Mouse (Mus musculus) stomach, embryonic 16.5 days (tissue): ENCODE measurements at regions not wholly inside any gene's neighbourhood (a gene's known extent, or its start where the extent isn't known, plus 50 kb on each side); places are given as distances from the start of the nearest gene placed in this dataset.

Experiments used
- ATAC-seq: fragments of 200-750 bp; cut with Nextera tagmentation; 2 replicates; pipeline ENCODE4 v1.8.0; 2017; ENCODE audit warnings: moderate number of reproducible peaks, moderate TSS enrichment; ENCODE audit not compliant: insufficient read depth, low FRiP score
- H3K27ac ChIP-seq: fragments of 300-500 bp; sonication (generic); 2 replicates; pipeline ENCODE4 v1.5.1; 2014; ENCODE audit warnings: low read length
- H3K27me3 ChIP-seq: fragments of 300-500 bp; sonication (generic); 2 replicates; pipeline ENCODE4 v1.6.1; 2014; ENCODE audit warnings: low read length, control low read depth, mixed read lengths; ENCODE audit not compliant: control insufficient read depth, insufficient read depth
- H3K36me3 ChIP-seq: fragments of 300-500 bp; sonication (generic); 2 replicates; pipeline ENCODE4 v1.6.1; 2014; ENCODE audit warnings: low read length; ENCODE audit not compliant: control insufficient read depth, insufficient read depth
- H3K4me1 ChIP-seq: fragments of 300-500 bp; sonication (generic); 2 replicates; pipeline ENCODE4 v1.6.1; 2014; ENCODE audit warnings: low read length, control low read depth, mixed read lengths; ENCODE audit not compliant: control insufficient read depth, insufficient read depth
- H3K4me2 ChIP-seq: fragments of 300-500 bp; sonication (generic); 2 replicates; pipeline ENCODE4 v1.6.1; 2014; ENCODE audit warnings: low read depth, low read length, mixed read lengths
- H3K4me3 ChIP-seq: fragments of 300-500 bp; sonication (generic); replicated peaks from 2 replicates; pipeline ENCODE4 v1.5.1; 2014; ENCODE audit warnings: mild to moderate bottlenecking, low read length
- H3K9ac ChIP-seq: fragments of 300-500 bp; sonication (generic); 2 replicates; pipeline ENCODE4 v1.6.1; 2014; ENCODE audit warnings: low read length
- H3K9me3 ChIP-seq: fragments of 300-500 bp; sonication (generic); replicated peaks from 2 replicates; pipeline ENCODE4 v1.6.1; 2016; ENCODE audit warnings: low read length, control low read depth; ENCODE audit not compliant: control insufficient read depth
- WGBS: fragments of 180-500 bp; shearing (Covaris S2); extraction: QIAGEN DNeasy Blood & Tissue Kit; methylation state at CpG from one replicate; pipeline ENCODE4 v1.1.7; 2014; 5-methylcytosine and 5-hydroxymethylcytosine counted together

- no peak for ATAC-seq
- H3K27me3 ChIP-seq, result no peaks in the 10 kb centered on the region
- no peaks in the 10 kb centered on the region for H3K9me3 ChIP-seq
- H3K36me3 ChIP-seq, result no peaks in the 10 kb centered on the region
- H3K4me2 ChIP-seq, result no peak overlapping the region
- no peak overlapping the region for H3K9ac ChIP-seq
- no peak overlapping the region for H3K4me3 ChIP-seq
- no peaks in the 10 kb centered on the region for H3K4me1 ChIP-seq
- H3K27ac ChIP-seq, result no peak overlapping the region
- WGBS, result 27% methylated on average over 2 of the region's 2 CpGs
Observed at GRCm38 (mm10) chr3:38299236-38299897, 185.3 kb downstream of the Ankrd50 start.

- no peak for ATAC-seq
- Histone ChIP-seq H3K4me3 (no peak overlapping the region), H3K27me3 (no peaks in the 10 kb centered on the region), H3K4me2 (no peak overlapping the region), H3K4me1 (no peaks in the 10 kb centered on the region), H3K36me3 (no peaks in the 10 kb centered on the region), H3K9ac (no peak overlapping the region), H3K27ac (no peak overlapping the region), H3K9me3 (no peaks in the 10 kb centered on the region)
- 82% methylated on average over 2 of the region's 2 CpGs for WGBS
Observed at GRCm38 (mm10) chr3:38297499-38297898, 187.1 kb downstream of the Ankrd50 start.

- no peak for ATAC-seq
- H3K9me3 ChIP-seq, result no peaks in the 10 kb centered on the region
- no peaks in the 10 kb centered on the region for H3K27me3 ChIP-seq
- H3K27ac ChIP-seq, result no peak overlapping the region
- no peak overlapping the region for H3K4me2 ChIP-seq
- no peak overlapping the region for H3K9ac ChIP-seq
- no peak overlapping the region for H3K4me3 ChIP-seq
- H3K36me3 ChIP-seq, result no peaks in the 10 kb centered on the region
- H3K4me1 ChIP-seq, result 0 out of 2 replicates have a peak, but pooled peaks cover 3% of the 10 kb centered on the region
- WGBS, result 23% methylated on average over 3 of the region's 3 CpGs
Observed at GRCm38 (mm10) chr3:38289062-38289461, 195.6 kb downstream of the Ankrd50 start.

- Histone ChIP-seq H3K4me3 (no peak overlapping the region), H3K27ac (peak overlapping the region; percentile 26; the same call in 1 of the 2 replicates), H3K9ac (no peak overlapping the region), H3K36me3 (no peaks in the 10 kb centered on the region), H3K4me2 (no peak overlapping the region; the same call in 1 of the 2 replicates), H3K9me3 (no peaks in the 10 kb centered on the region), H3K4me1 (0 out of 2 replicates have a peak, but pooled peaks cover 3% of the 10 kb centered on the region), H3K27me3 (no peaks in the 10 kb centered on the region)
- peak; percentile 37; the same call in 1 of the 2 replicates for ATAC-seq
- WGBS, result 26% methylated on average over 11 of the region's 11 CpGs
Observed at GRCm38 (mm10) chr3:38283687-38284124, 200.9 kb downstream of the Ankrd50 start.

- no peak overlapping the region for H3K4me3 ChIP-seq
- no peak overlapping the region for H3K27ac ChIP-seq
- ATAC-seq, result no peak
- H3K36me3 ChIP-seq, result no peaks in the 10 kb centered on the region
- H3K4me2 ChIP-seq, result no peak overlapping the region
- H3K9ac ChIP-seq, result no peak overlapping the region
- WGBS, result 94% methylated on average over 4 of the region's 4 CpGs
- no peaks in the 10 kb centered on the region for H3K4me1 ChIP-seq
- H3K27me3 ChIP-seq, result no peaks in the 10 kb centered on the region
- H3K9me3 ChIP-seq, result no peaks in the 10 kb centered on the region
Observed at GRCm38 (mm10) chr3:38282891-38283290, 201.8 kb downstream of the Ankrd50 start.

- WGBS, result 57% methylated on average over 4 of the region's 4 CpGs
- no peak for ATAC-seq
- Histone ChIP-seq H3K4me1 (no peaks in the 10 kb centered on the region), H3K9ac (no peak overlapping the region), H3K36me3 (no peaks in the 10 kb centered on the region), H3K4me3 (no peak overlapping the region), H3K27me3 (no peaks in the 10 kb centered on the region), H3K27ac (no peak overlapping the region), H3K9me3 (no peaks in the 10 kb centered on the region), H3K4me2 (no peak overlapping the region)
Observed at GRCm38 (mm10) chr3:38281683-38282082, 203.0 kb downstream of the Ankrd50 start.

GRCm38 (mm10) chr3:38280876-38281275 lies 203.8 kb downstream of the Ankrd50 start:
- Histone ChIP-seq H3K36me3 (no peaks in the 10 kb centered on the region), H3K4me3 (no peak overlapping the region), H3K27ac (no peak overlapping the region), H3K9ac (no peak overlapping the region), H3K9me3 (no peaks in the 10 kb centered on the region), H3K4me1 (no peaks in the 10 kb centered on the region), H3K27me3 (no peaks in the 10 kb centered on the region), H3K4me2 (no peak overlapping the region)
- ATAC-seq, result no peak
- 82% methylated on average over 6 of the region's 6 CpGs for WGBS

GRCm38 (mm10) chr3:38280105-38280504 lies 204.5 kb downstream of the Ankrd50 start:
- H3K4me3 ChIP-seq, result no peak overlapping the region
- no peaks in the 10 kb centered on the region for H3K27me3 ChIP-seq
- H3K9me3 ChIP-seq, result no peaks in the 10 kb centered on the region
- H3K36me3 ChIP-seq, result no peaks in the 10 kb centered on the region
- H3K4me1 ChIP-seq, result no peaks in the 10 kb centered on the region
- H3K4me2 ChIP-seq, result no peak overlapping the region
- no peak for ATAC-seq
- no peak overlapping the region for H3K27ac ChIP-seq
- WGBS, result 79% methylated on average over 3 of the region's 3 CpGs
- H3K9ac ChIP-seq, result no peak overlapping the region

- peak; percentile 33; the same call in 1 of the 2 replicates for ATAC-seq
- H3K9ac ChIP-seq, result no peak overlapping the region
- WGBS, result 69% methylated on average over 1 of the region's 1 CpGs
- H3K9me3 ChIP-seq, result no peaks in the 10 kb centered on the region
- H3K36me3 ChIP-seq, result no peaks in the 10 kb centered on the region
- H3K4me2 ChIP-seq, result no peak overlapping the region
- no peak overlapping the region for H3K4me3 ChIP-seq
- no peaks in the 10 kb centered on the region for H3K4me1 ChIP-seq
- 0 out of 2 replicates have a peak overlapping the region, but pooled peaks have one; percentile 11 for H3K27ac ChIP-seq
- no peaks in the 10 kb centered on the region for H3K27me3 ChIP-seq
Observed at GRCm38 (mm10) chr3:38276948-38277504, 207.6 kb downstream of the Ankrd50 start.
